Mouse (Mus musculus): ENCODE results near the gene Ifit1bl2.
"Not testable (repeated sequence)": the region's sequence is repeated elsewhere in the genome, so short reads cannot be mapped to it uniquely, and the experiment has no call there.

- not testable (repeated sequence) for TF ChIP-seq CTCF (IDR thresholded peaks at IDR 0.05; ENCODE audit: control insufficient read depth, insufficient read depth, low read length); POLR2A (IDR thresholded peaks at IDR 0.05; ENCODE audit: borderline replicate concordance, control insufficient read depth, low read depth, low read length)
These were observed 38.7 kb downstream of the Ifit1bl2 start, which contains the start of gene Ifit1bl1 for GRCm38 (mm10) chr19:34601888-34602287.
